Mouse (Mus musculus): ENCODE data around the gene Lrrc4.

GRCm38 (mm10) chr6:28723059-28723458, 108.5 kb downstream of the Lrrc4 start:
- TF ChIP-seq CTCF (conservative IDR thresholded peaks at IDR 0.05; ENCODE audit: low read length) (no peak), NANOG (IDR thresholded peaks at IDR 0.05; ENCODE audit: borderline replicate concordance, low read length) (no peak)
